Mouse (Mus musculus) splenic B cell, adult 2 months (primary cell): ENCODE results near the gene Adk.
A peak's percentile ranks its signal among the peaks of the same experiment; 100 is the strongest.

Experiments used
- DNase-seq: peaks from one replicate; pipeline ENCODE4 v3.0.0-alpha.2; 2011; ENCODE audit warnings: low read depth, low spot score
- H3K27me3 ChIP-seq: 2 replicates; pipeline ENCODE4 v1.6.1; 2012; ENCODE audit warnings: mild to moderate bottlenecking, low read length, moderate library complexity, mixed read lengths; ENCODE audit not compliant: control insufficient read depth, poor library complexity, insufficient read depth, severe bottlenecking
- H3K36me3 ChIP-seq: 2 replicates; pipeline ENCODE4 v1.6.1; 2012; ENCODE audit warnings: mild to moderate bottlenecking, low read length, moderate library complexity, mixed read lengths; ENCODE audit not compliant: control insufficient read depth, poor library complexity, insufficient read depth, severe bottlenecking

The Adk gene

DNA sequence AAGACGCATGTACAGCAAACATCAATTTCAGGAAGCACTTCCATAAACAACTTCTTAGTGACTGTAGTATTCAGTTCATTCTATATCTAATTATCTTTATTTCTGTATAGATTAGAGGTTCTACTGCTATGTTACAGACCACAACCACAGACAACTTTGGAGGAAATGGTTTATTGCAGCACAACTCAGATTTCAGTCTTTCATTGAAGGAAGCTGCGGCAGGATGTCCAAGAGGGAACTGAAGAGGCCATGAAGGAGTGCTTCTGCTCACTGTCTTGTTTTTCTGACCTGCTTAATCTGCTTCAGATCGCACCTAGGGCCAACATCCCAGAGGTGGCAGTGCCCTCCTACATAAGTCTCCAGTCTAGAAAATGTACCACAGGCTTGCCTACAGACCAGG, 148.5 kb downstream of the Adk start:
- no peaks in the 10 kb centered on the region for H3K27me3 ChIP-seq

DNA sequence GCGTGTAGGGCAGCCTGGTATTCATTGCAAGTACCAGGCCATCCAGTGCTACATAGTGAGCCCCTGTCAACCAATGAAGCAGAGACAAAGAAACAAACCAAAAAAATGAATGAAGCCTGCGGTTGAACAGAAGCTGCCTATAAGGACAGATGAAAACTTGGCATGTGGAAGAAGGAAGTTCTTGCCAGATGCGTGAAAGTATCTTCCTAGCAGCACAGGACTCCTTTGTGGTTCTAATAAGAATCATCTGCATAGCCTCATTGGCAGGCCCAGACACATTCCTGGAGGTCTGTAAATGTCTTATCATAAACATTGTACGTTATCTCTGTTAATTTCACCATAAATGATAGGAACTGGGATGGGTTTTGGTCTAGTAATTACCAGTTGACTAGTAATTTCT, 154.1 kb downstream of the Adk start:
- no peaks in the 10 kb centered on the region for H3K36me3 ChIP-seq
- H3K27me3 ChIP-seq: no peaks in the 10 kb centered on the region
- no peak for DNase-seq

More for the DNA sequence above, 148.5 kb downstream of the Adk start:
- no peaks in the 10 kb centered on the region for H3K36me3 ChIP-seq
- no peak for DNase-seq

DNA sequence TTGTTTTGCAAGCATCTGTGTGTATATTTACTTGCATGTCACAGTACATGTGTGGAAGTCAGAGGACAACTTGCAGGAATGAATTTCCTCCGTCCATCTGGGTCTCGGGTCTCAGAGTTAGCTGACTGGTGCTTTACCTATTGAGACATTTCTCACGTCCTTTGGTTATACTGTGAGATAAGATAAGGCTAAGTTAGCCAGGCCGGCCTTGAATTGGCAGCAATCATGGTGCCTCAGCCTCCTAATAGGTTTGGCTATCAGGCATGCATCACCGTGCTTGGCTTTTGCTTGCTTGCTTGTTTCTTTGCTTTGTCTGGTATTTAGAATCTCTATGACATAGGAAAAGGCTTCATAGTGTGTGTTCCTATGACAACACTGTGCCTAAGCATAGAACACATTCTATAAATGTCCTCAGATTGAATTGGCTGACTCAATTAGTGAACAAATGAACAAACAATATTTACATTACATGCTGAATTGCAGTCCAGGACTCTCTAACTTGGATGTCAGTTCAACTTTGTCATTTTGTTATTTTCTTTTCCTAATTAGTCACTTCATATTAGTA, 169.3 kb downstream of the Adk start:
- no peak for DNase-seq
- Histone ChIP-seq H3K36me3 (no peaks in the 10 kb centered on the region), H3K27me3 (no peaks in the 10 kb centered on the region)

DNA sequence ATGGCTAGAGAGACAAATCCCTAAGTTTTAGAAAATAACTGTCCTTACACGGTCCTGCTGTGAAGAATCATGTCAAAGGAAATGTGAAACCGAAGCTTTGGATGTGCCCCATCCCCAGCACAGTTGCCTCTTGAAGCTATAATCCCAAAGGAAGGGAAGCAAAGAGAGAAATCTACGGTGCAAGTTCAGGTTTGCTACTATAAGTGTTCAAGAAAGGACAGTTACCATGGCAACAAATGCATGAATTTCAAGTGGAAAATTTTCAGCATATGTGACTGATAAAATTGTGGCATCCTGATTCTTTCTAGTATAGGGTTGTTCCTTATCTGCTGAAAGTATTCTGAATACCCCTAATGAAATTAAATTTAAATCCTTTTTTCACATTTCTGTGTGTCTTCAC, 169.8 kb downstream of the Adk start:
- no peaks in the 10 kb centered on the region for H3K36me3 ChIP-seq
- DNase-seq: no peak
- H3K27me3 ChIP-seq: no peaks in the 10 kb centered on the region

DNA sequence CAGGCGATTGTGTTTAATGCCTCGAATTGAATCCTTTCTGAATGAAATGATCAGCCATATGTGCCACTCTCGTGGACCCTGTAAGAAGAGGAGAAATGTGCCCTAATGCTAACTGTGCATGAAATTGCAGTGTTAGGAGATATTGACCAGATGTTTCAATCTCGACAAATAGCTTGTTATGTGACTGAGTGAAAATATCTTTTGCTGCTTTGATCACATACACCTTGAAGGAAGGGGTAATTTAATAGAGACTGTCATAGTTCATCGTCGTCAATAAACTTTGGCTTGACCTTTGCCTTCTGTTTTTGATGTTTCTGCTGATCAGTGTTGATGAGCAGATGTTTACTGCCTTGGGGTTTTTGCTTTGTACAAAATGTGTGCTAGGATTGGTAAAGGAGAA, 171.1 kb downstream of the Adk start:
- H3K36me3 ChIP-seq: no peaks in the 10 kb centered on the region
- no peak for DNase-seq
- no peaks in the 10 kb centered on the region for H3K27me3 ChIP-seq

DNA sequence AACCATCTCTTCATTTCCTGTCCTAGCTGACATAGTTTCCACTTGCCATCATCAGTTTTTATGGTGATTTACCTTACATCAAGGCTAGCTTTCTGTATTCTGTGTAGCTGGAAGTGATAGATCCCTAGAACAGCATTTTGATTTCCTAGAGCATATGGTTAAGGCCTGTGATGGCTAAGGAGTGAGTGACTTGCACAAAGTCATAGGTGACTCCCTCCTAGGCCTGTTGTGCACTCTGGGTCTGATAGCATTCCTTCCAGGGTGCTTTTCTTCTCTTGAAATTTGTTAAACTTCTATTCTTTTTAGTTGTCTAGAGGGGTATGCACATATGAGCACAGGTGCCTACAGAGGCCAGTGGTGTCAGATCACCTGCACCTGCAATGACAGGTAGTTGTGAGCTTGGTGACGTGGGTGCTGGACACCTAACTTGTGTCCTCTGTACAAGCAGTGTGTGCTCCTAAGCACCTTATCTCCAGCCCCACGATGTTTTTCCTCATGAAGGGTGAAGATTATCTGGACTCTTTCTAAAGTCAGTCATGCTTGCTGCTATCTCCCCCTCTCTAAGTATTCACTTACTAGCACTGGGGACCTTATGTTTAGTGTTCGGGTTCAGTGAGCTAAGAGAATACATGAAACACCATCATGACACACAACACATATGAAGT, 171.7 kb downstream of the Adk start:
- no peaks in the 10 kb centered on the region for H3K27me3 ChIP-seq
- DNase-seq: no peak
- H3K36me3 ChIP-seq: no peaks in the 10 kb centered on the region

DNA sequence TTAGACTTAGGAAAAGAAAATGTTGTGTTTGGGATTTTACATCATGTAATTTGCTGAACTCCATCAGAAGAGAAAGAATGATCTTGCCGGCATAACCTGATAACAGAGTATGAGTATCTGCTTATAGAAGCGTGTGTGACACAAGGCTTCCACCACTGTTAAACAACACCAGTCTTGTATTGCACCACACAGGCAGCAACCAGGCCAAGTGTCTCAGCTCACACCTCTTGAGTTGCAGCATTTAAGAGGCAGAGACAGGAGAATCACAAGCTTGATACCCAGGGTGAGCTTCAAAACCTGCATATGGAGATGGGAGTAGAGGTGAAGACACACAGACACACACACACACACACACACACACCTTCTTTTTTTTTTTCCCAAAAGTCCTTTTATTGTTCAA, 184.7 kb downstream of the Adk start:
- no peak for DNase-seq
- Histone ChIP-seq H3K27me3 (no peaks in the 10 kb centered on the region), H3K36me3 (no peaks in the 10 kb centered on the region)

DNA sequence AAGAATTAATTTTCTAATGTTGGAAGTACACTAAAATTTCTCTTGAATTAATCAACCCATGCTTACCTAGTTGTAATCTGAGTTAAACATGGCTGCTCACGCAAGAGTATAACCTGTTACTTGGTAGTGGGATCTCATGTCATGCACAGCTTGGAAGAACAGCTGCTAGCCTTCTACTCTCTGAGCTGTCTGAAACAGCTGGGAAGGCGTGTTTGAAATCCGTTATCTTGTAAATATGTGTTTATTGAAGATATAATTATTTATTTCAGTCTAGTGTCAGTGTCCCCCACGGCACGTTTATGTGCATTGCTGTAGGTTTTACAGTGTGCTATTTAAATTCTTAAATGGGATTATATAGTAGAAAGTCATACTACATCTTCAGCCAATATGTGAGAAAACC, 188.7 kb downstream of the Adk start:
- no peaks in the 10 kb centered on the region for H3K36me3 ChIP-seq
- no peaks in the 10 kb centered on the region for H3K27me3 ChIP-seq
- DNase-seq: no peak

DNA sequence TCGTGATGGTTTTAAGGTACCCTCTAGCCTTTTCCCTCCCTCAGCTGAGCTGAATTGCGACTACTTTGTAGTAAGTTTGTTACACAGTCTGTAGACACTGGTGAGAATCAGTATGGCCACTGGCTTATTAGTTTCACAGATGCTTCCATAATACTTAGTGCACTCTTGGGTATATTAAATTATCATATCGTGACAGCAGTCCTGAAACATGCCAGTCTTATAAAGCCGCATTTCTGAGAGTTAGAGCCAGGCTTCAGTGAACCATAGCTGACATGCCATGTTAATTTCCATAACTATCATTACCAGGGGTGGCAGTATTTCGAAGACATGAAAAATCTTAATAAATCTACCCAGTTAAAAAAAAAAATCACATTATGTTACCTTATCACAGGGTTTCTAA, 199.0 kb downstream of the Adk start:
- Histone ChIP-seq H3K36me3 (no peaks in the 10 kb centered on the region), H3K27me3 (no peaks in the 10 kb centered on the region)
- no peak for DNase-seq

DNA sequence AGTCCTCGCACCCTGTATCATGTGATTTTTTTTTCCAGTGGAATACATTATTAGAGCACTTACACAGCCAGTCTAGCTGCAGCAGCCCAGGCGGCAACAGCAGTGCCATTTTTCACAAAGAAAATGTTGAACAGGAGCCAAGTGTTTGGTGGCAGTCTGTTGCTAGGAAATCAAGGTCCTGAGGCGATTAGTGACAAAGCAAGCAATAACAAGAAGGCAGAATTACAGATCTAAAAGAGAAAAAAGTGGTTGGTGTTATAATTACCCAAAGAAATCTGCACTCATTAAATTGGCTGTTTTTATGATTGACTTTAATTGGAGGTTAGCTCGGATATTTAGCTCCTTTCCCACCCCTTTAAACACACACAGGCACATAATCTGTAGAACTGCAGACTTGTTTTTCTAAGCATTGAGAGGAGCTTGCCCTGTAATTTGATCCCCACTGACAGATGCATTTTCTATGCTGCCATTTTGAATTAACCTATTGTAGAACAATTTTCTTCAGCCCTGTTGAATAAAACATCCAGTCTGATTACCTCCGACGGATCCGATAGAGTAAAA, 200.0 kb downstream of the Adk start:
- DNase-seq: no peak
- H3K27me3 ChIP-seq: no peaks in the 10 kb centered on the region
- H3K36me3 ChIP-seq: no peaks in the 10 kb centered on the region

DNA sequence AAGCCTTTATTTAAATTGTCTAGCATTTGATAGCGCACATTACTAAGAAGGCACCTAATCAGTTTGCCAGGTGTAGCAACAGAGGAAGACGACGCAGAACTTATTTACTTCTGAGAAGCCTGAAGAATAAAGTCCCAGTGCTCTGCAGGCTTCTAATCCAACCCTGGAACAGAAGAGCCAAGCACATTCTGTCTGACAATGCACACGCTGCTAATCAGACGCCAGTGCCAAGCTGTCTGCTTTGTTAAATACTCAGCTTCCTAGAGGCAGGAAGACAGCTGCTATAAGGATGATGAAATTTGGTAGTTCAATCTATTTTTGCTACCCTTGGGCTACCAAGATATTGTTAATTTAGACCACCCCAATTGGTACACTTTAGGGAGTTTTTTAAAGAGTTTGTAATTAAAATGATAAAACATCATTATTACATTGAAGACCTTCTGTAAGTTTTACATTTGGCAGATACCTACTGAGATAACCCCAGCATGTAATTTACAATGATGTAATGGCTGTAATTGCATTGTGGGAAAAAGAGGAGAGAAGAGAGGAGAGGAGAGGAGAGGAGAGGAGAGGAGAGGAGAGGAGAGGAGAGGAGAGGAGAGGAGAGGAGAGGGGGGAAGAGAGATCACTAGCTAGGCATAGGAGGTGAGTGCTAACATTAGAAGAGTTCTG, 201.1 kb downstream of the Adk start:
- H3K36me3 ChIP-seq: no peaks in the 10 kb centered on the region
- no peak for DNase-seq

DNA sequence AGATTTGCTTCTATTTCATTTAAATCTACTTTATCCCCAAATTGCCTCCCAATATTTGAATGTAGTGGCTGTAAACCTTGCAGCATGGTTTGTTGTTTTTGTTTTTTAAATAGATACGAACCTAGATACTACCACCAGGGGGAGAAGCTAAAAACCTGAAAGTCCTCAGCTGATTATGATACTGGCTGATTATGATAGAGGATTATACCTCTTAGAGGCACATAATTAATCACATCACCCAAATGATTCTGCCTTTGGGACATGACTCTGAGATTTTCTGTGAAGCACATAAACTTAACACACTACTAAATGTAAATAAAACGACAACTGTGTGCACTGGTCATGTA, 201.6 kb downstream of the Adk start:
- Histone ChIP-seq H3K27me3 (no peaks in the 10 kb centered on the region), H3K36me3 (no peaks in the 10 kb centered on the region)
- peak; percentile 2 for DNase-seq

More for the DNA sequence above, 201.1 kb downstream of the Adk start:
- H3K27me3 ChIP-seq: no peaks in the 10 kb centered on the region

DNA sequence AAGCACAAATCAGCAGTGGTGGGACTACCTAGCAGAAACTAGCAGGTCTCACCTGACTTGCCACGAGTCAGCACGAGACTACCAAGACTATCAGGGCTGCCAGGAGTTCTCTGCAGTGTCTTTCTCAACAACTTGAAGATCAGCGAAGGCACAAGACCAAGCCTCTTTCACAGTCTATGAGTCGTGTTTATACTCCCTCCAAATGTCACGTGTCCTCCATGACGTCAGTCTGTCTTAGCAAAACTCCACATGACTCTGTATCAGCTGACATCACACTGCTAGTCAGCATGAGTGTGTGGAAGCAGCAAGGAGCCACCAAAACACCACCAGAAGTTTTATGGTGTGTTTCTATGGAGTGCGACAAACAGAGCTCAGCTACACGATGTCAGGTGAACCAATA, 215.9 kb downstream of the Adk start:
- Histone ChIP-seq H3K36me3 (no peaks in the 10 kb centered on the region), H3K27me3 (no peaks in the 10 kb centered on the region)
- DNase-seq: no peak

DNA sequence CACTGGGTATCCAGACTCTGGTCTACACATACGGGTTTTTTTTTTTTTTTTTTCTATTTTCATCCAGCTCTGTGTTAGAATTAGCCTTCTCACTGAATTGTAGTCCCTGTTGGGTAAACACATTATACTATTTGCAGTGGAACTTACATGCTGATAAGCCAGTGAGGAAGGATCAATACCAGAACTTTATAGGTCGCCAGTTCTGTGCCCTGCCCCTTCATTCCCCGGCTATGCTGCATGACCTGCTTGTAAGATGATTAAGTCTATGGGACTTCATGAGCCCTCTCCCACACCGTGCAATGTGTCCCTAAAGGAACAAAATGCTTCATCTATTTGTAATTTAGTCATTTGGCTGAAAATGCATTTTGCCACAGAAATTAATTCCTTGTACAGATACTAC, 219.1 kb downstream of the Adk start:
- Histone ChIP-seq H3K36me3 (no peaks in the 10 kb centered on the region), H3K27me3 (no peaks in the 10 kb centered on the region)
- no peak for DNase-seq

DNA sequence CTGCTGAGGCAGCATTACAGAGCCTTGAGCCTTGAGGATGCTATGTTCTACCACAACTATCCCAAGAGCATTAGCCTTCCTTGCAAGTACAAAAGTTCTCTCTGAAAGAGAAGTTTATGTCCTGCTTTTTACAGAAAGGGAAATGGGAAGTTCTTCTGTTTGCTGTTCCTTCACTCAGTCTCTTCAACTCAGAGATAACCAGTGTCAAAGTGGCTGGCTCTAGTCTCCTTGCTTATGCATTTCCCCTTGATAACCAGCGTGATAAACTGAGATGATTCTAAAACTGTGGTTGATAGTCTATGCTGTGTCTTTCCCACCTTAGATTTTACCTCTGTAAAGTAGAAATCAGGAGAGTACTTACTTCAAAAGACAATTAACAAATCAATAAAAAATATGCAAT, 223.4 kb downstream of the Adk start:
- H3K36me3 ChIP-seq: no peaks in the 10 kb centered on the region
- H3K27me3 ChIP-seq: no peaks in the 10 kb centered on the region
- no peak for DNase-seq
